Mouse (Mus musculus) olfactory bulb, adult 2 months (tissue): ENCODE results near the gene Pou2f2. TPM values are rescaled to one million over a fixed set of nuclear protein-coding genes. Genes with fewer than 3 reads are reported as not detected.

Source experiments
- H3K27ac ChIP-seq: fragments of 200-500 bp; 2 replicates; pipeline ENCODE4 v1.5.1; 2012; ENCODE audit warnings: low read depth, low read length; ENCODE audit not compliant: insufficient read depth
- H3K4me1 ChIP-seq: fragments of 200-500 bp; 2 replicates; pipeline ENCODE4 v1.6.1; 2012; ENCODE audit warnings: low read length; ENCODE audit not compliant: control insufficient read depth, insufficient read depth
- H3K4me3 ChIP-seq: fragments of 200-500 bp; 2 replicates; pipeline ENCODE4 v1.5.1; 2012; ENCODE audit warnings: mild to moderate bottlenecking, low read depth, low read length, moderate library complexity; ENCODE audit not compliant: insufficient read depth
- CTCF ChIP-seq: fragments of 200-500 bp; IDR thresholded peaks from 2 replicates; pipeline ENCODE4 v1.5.1; 2012; ENCODE audit warnings: low read depth, mild to moderate bottlenecking, low read length, moderate library complexity; ENCODE audit not compliant: insufficient read depth
- POLR2A ChIP-seq: fragments of 200-500 bp; IDR thresholded peaks from 2 replicates; pipeline ENCODE4 v1.6.1; 2012; ENCODE audit warnings: mild to moderate bottlenecking, low read depth, low read length, moderate library complexity; ENCODE audit not compliant: insufficient read depth
- WGBS: fragments of 180-500 bp; shearing (Covaris S2); methylation state at CpG from one replicate; pipeline ENCODE4 v1.1.7; 2018; 5-methylcytosine and 5-hydroxymethylcytosine counted together
- polyA plus RNA-seq: library from polyadenylated mRNA; stranded (reverse); fragments of >200 nt; gene quantifications from 2 replicates; pipeline ENCODE4 v1.2.4, GENCODE M21; 2012; ENCODE audit warnings: low replicate concordance; ENCODE audit not compliant: missing spikeins, insufficient read depth, insufficient read length

Pou2f2 gene
- polyA plus RNA-seq, 1 experiment: not detected

GRCm38 (mm10) chr7:25067909-25068656, 111.4 kb downstream of the Pou2f2 start:
- Histone ChIP-seq H3K27ac (peak overlapping the region; percentile 59), H3K4me1 (peaks cover 48% of the 10 kb centered on the region), H3K4me3 (peak overlapping the region; percentile 32)
- TF ChIP-seq POLR2A (no peak), CTCF (no peak)
- 61% methylated on average over 22 of the region's 22 CpGs for WGBS

- TF ChIP-seq POLR2A: no peak
- no peak for TF ChIP-seq CTCF
These were observed 112.2 kb downstream of the Pou2f2 start for GRCm38 (mm10) chr7:25067338-25067737.

GRCm38 (mm10) chr7:25063900-25064299, 115.6 kb downstream of the Pou2f2 start:
- Histone ChIP-seq H3K27ac (no peak overlapping the region; the same call in 1 of the 2 replicates), H3K4me3 (no peak overlapping the region), H3K4me1 (peaks cover 37% of the 10 kb centered on the region)
- WGBS: 53% methylated on average over 8 of the region's 8 CpGs
- TF ChIP-seq POLR2A: no peak
- TF ChIP-seq CTCF: no peak

More at GRCm38 (mm10) chr7:25067338-25067737, 112.2 kb downstream of the Pou2f2 start:
- Histone ChIP-seq H3K27ac (no peak overlapping the region), H3K4me1 (peaks cover 52% of the 10 kb centered on the region), H3K4me3 (no peak overlapping the region)
- 92% methylated on average over 7 of the region's 7 CpGs for WGBS

GRCm38 (mm10) chr7:25063346-25063745, 116.2 kb downstream of the Pou2f2 start:
- Histone ChIP-seq H3K27ac (no peak overlapping the region; the same call in 1 of the 2 replicates), H3K4me3 (no peak overlapping the region), H3K4me1 (peaks cover 31% of the 10 kb centered on the region)
- WGBS: 83% methylated on average over 6 of the region's 6 CpGs
- no peak for TF ChIP-seq CTCF
- TF ChIP-seq POLR2A: no peak

- no peak overlapping the region for H3K4me3 ChIP-seq
- TF ChIP-seq CTCF (no peak), POLR2A (no peak)
These were observed 120.7 kb downstream of the Pou2f2 start for GRCm38 (mm10) chr7:25058836-25059235.

GRCm38 (mm10) chr7:25058394-25058793, 121.1 kb downstream of the Pou2f2 start:
- WGBS: 84% methylated on average over 8 of the region's 8 CpGs
- Histone ChIP-seq H3K27ac (no peak overlapping the region), H3K4me1 (peaks cover 12% of the 10 kb centered on the region), H3K4me3 (no peak overlapping the region)
- TF ChIP-seq POLR2A (no peak), CTCF (no peak)

More at GRCm38 (mm10) chr7:25058836-25059235, 120.7 kb downstream of the Pou2f2 start:
- WGBS: 83% methylated on average over 14 of the region's 14 CpGs
- Histone ChIP-seq H3K27ac (no peak overlapping the region), H3K4me1 (peaks cover 17% of the 10 kb centered on the region)

GRCm38 (mm10) chr7:25057888-25058287, 121.6 kb downstream of the Pou2f2 start:
- Histone ChIP-seq H3K4me1 (peaks cover 8% of the 10 kb centered on the region), H3K27ac (no peak overlapping the region), H3K4me3 (no peak overlapping the region)
- TF ChIP-seq CTCF (no peak), POLR2A (no peak)
- 92% methylated on average over 5 of the region's 5 CpGs for WGBS

GRCm38 (mm10) chr7:25056951-25057350, 122.6 kb downstream of the Pou2f2 start:
- Histone ChIP-seq H3K4me1 (peaks cover 4% of the 10 kb centered on the region), H3K27ac (no peak overlapping the region), H3K4me3 (no peak overlapping the region)
- TF ChIP-seq CTCF: no peak
- no peak for TF ChIP-seq POLR2A
- 63% methylated on average over 4 of the region's 4 CpGs for WGBS

- Histone ChIP-seq H3K27ac (no peak overlapping the region), H3K4me1 (peaks cover 28% of the 10 kb centered on the region), H3K4me3 (no peak overlapping the region)
- WGBS: 90% methylated on average over 3 of the region's 3 CpGs
- TF ChIP-seq POLR2A: no peak
- no peak for TF ChIP-seq CTCF
These were observed 126.9 kb downstream of the Pou2f2 start for GRCm38 (mm10) chr7:25052587-25052986.
